Mouse (Mus musculus) midbrain, embryonic 11.5 days (tissue): ENCODE measurements around the gene Ddias. TPM values are rescaled to one million over a fixed set of nuclear protein-coding genes. Genes with fewer than 3 reads are reported as not detected.
A peak's percentile ranks its signal among the peaks of the same experiment; 100 is the strongest.
"Not testable (repeated sequence)": the region's sequence is repeated elsewhere in the genome, so short reads cannot be mapped to it uniquely, and the experiment has no call there.

Experiments used
- ATAC-seq: fragments of 200-750 bp; cut with Nextera tagmentation; 2 replicates; pipeline ENCODE4 v1.8.0; 2017; ENCODE audit warnings: moderate TSS enrichment, moderate library complexity; ENCODE audit not compliant: low FRiP score
- DNase-seq: peaks from one replicate; pipeline ENCODE4 v3.0.0; 2015; ENCODE audit warnings: low spot score; ENCODE audit errors: missing footprints
- H3K27ac ChIP-seq: fragments of 300-500 bp; sonication (generic); 2 replicates; pipeline ENCODE4 v1.5.1; 2014; ENCODE audit warnings: low read depth, low read length
- H3K27me3 ChIP-seq: fragments of 300-500 bp; sonication (generic); 2 replicates; pipeline ENCODE4 v1.6.1; 2014; ENCODE audit warnings: mild to moderate bottlenecking, low read length, moderate library complexity, mixed read lengths; ENCODE audit not compliant: control insufficient read depth, insufficient read depth
- H3K36me3 ChIP-seq: fragments of 300-500 bp; sonication (generic); 2 replicates; pipeline ENCODE4 v1.6.1; 2014; ENCODE audit warnings: mild to moderate bottlenecking, low read length, moderate library complexity, mixed read lengths; ENCODE audit not compliant: control insufficient read depth, insufficient read depth
- H3K4me1 ChIP-seq: fragments of 300-500 bp; sonication (generic); 2 replicates; pipeline ENCODE4 v1.6.1; 2014; ENCODE audit warnings: low read length; ENCODE audit not compliant: control insufficient read depth, insufficient read depth
- H3K4me2 ChIP-seq: fragments of 300-500 bp; sonication (generic); 2 replicates; pipeline ENCODE4 v1.6.1; 2014; ENCODE audit warnings: mild to moderate bottlenecking, moderate library complexity
- H3K4me3 ChIP-seq: fragments of 300-500 bp; sonication (generic); 2 replicates; pipeline ENCODE4 v1.5.1; 2014; ENCODE audit warnings: low read depth, low read length
- H3K9ac ChIP-seq: fragments of 300-500 bp; sonication (generic); 2 replicates; pipeline ENCODE4 v1.6.1; 2014; ENCODE audit warnings: low read length
- H3K9me3 ChIP-seq: fragments of 300-500 bp; sonication (generic); 2 replicates; pipeline ENCODE4 v1.6.1; 2016; ENCODE audit warnings: low read length; ENCODE audit not compliant: control insufficient read depth
- WGBS: fragments of 180-500 bp; shearing (Covaris S2); extraction: QIAGEN DNeasy Blood & Tissue Kit; methylation state at CpG from one replicate; pipeline ENCODE4 v1.1.7; 2014; 5-methylcytosine and 5-hydroxymethylcytosine counted together
- polyA plus RNA-seq: library from polyadenylated mRNA; unstranded; fragments of >200 nt; fragmentation: Nextera tagmentation; extraction: Ambion mirVana; gene quantifications from 2 replicates; pipeline ENCODE4 v1.2.1, GENCODE M21; 2014

Ddias gene
- 24.8 and 28.4 TPM in 2 replicates for polyA plus RNA-seq

- Histone ChIP-seq H3K9me3 (no peaks in the 10 kb centered on the region), H3K36me3 (no peaks in the 10 kb centered on the region), H3K4me3 (peak within 1 kb of the TSS; percentile 62), H3K4me1 (peaks cover 17% of the 10 kb centered on the region), H3K4me2 (peak within 1 kb of the TSS; percentile 71), H3K9ac (peak within 1 kb of the TSS; percentile 86), H3K27ac (peak within 1 kb of the TSS; percentile 93), H3K27me3 (no peaks in the 10 kb centered on the region)
- WGBS, result under 1% methylated on average over 53 of the region's 53 CpGs
- peak; percentile 92 for ATAC-seq
- DNase-seq, result peak; percentile 100
Observed at GRCm38 (mm10) chr7:92874116-92874675, at the start of gene Ddias, which contains the start of gene Prcp. Gene Ddias, minus strand, starts transcription at chr7:92874247. Gene Prcp, plus strand, starts transcription at chr7:92874470.

GRCm38 (mm10) chr7:92920857-92921172 lies 46.8 kb upstream of the Ddias start:
- DNase-seq, result no peak
- H3K27me3 ChIP-seq, result no peaks in the 10 kb centered on the region
- no peaks in the 10 kb centered on the region for H3K4me1 ChIP-seq
- H3K9ac ChIP-seq, result no peak overlapping the region
- WGBS, result 86% methylated on average over 2 of the region's 2 CpGs
- no peaks in the 10 kb centered on the region for H3K36me3 ChIP-seq
- no peak overlapping the region for H3K4me3 ChIP-seq
- no peak overlapping the region for H3K4me2 ChIP-seq
- no peaks in the 10 kb centered on the region for H3K9me3 ChIP-seq
- no peak for ATAC-seq
- no peak overlapping the region for H3K27ac ChIP-seq

GRCm38 (mm10) chr7:92920172-92920856 lies 46.3 kb upstream of the Ddias start:
- Histone ChIP-seq H3K9ac (no peak overlapping the region), H3K4me3 (no peak overlapping the region), H3K27me3 (no peaks in the 10 kb centered on the region), H3K27ac (no peak overlapping the region), H3K36me3 (no peaks in the 10 kb centered on the region), H3K4me1 (no peaks in the 10 kb centered on the region), H3K4me2 (no peak overlapping the region), H3K9me3 (no peaks in the 10 kb centered on the region)
- WGBS, result 87% methylated on average over 6 of the region's 6 CpGs
- ATAC-seq, result no peak
- no peak for DNase-seq

- not testable (repeated sequence) for H3K9me3 ChIP-seq, H3K36me3 ChIP-seq, H3K4me1 ChIP-seq, H3K4me2 ChIP-seq, H3K9ac ChIP-seq, DNase-seq, H3K27me3 ChIP-seq, H3K4me3 ChIP-seq, H3K27ac ChIP-seq
- peak; percentile 22; the same call in 1 of the 2 replicates for ATAC-seq
- WGBS, result 73% methylated on average over 7 of the region's 7 CpGs
Observed at GRCm38 (mm10) chr7:92904285-92904684, 30.2 kb upstream of the Ddias start.

GRCm38 (mm10) chr7:92903360-92904038 lies 29.5 kb upstream of the Ddias start:
- H3K4me3 ChIP-seq, result no peak overlapping the region
- ATAC-seq (peak; percentile 96), DNase-seq (peak; percentile 94)
- 55% methylated on average over 7 of the region's 7 CpGs for WGBS
- no peaks in the 10 kb centered on the region for H3K9me3 ChIP-seq
- H3K4me2 ChIP-seq, result no peak overlapping the region
- no peak overlapping the region for H3K9ac ChIP-seq
- H3K4me1 ChIP-seq, result no peaks in the 10 kb centered on the region
- no peaks in the 10 kb centered on the region for H3K36me3 ChIP-seq
- H3K27me3 ChIP-seq, result no peaks in the 10 kb centered on the region
- H3K27ac ChIP-seq, result no peak overlapping the region

- Histone ChIP-seq H3K4me3 (no peak overlapping the region), H3K9me3 (no peaks in the 10 kb centered on the region), H3K9ac (no peak overlapping the region), H3K27ac (no peak overlapping the region), H3K4me1 (no peaks in the 10 kb centered on the region), H3K4me2 (no peak overlapping the region), H3K27me3 (no peaks in the 10 kb centered on the region), H3K36me3 (no peaks in the 10 kb centered on the region)
- peak; percentile 81 for DNase-seq
- peak; percentile 44; the same call in 1 of the 2 replicates for ATAC-seq
- WGBS, result 69% methylated on average over 2 of the region's 2 CpGs
Observed at GRCm38 (mm10) chr7:92897021-92897420, 23.0 kb upstream of the Ddias start.

GRCm38 (mm10) chr7:92896036-92896435 lies 22.0 kb upstream of the Ddias start:
- Histone ChIP-seq H3K36me3 (no peaks in the 10 kb centered on the region), H3K4me3 (no peak overlapping the region), H3K9me3 (no peaks in the 10 kb centered on the region), H3K4me1 (no peaks in the 10 kb centered on the region), H3K4me2 (no peak overlapping the region), H3K27ac (no peak overlapping the region), H3K27me3 (no peaks in the 10 kb centered on the region), H3K9ac (no peak overlapping the region)
- DNase-seq (no peak), ATAC-seq (no peak)
- WGBS, result 80% methylated on average over 5 of the region's 5 CpGs

- ATAC-seq (no peak), DNase-seq (peak; percentile 66)
- no peaks in the 10 kb centered on the region for H3K4me1 ChIP-seq
- H3K36me3 ChIP-seq, result no peaks in the 10 kb centered on the region
- WGBS, result 46% methylated on average over 3 of the region's 3 CpGs
- H3K27ac ChIP-seq, result no peak overlapping the region
- H3K27me3 ChIP-seq, result no peaks in the 10 kb centered on the region
- H3K9me3 ChIP-seq, result no peaks in the 10 kb centered on the region
- no peak overlapping the region for H3K4me2 ChIP-seq
- H3K9ac ChIP-seq, result no peak overlapping the region
- no peak overlapping the region for H3K4me3 ChIP-seq
Observed at GRCm38 (mm10) chr7:92893478-92893877, 19.4 kb upstream of the Ddias start.

GRCm38 (mm10) chr7:92890618-92891230 lies 16.7 kb upstream of the Ddias start:
- Histone ChIP-seq H3K4me3 (no peak overlapping the region), H3K27ac (no peak overlapping the region), H3K4me1 (no peaks in the 10 kb centered on the region), H3K4me2 (no peak overlapping the region), H3K36me3 (no peaks in the 10 kb centered on the region), H3K9ac (no peak overlapping the region), H3K27me3 (no peaks in the 10 kb centered on the region), H3K9me3 (no peaks in the 10 kb centered on the region)
- 69% methylated on average over 4 of the region's 4 CpGs for WGBS
- peak; percentile 59 for DNase-seq
- ATAC-seq, result no peak
